Mouse (Mus musculus): ENCODE measurements around the gene Rdh16f2. TPM values are rescaled to one million over a fixed set of nuclear protein-coding genes. Genes with fewer than 3 reads are reported as not detected.
"Not testable (repeated sequence)": the region's sequence is repeated elsewhere in the genome, so short reads cannot be mapped to it uniquely, and the experiment has no call there.

Rdh16f2 gene
- total RNA-seq (2021): 1.4 TPM in 1 of 2 replicates, not detected in the other
- long read RNA-seq, experiment 1: 0 reads
- long read RNA-seq, experiment 2, partial matches to known transcripts: 0 of 3 reads
- long read RNA-seq, experiment 2, other reads (novel, unspliced or antisense): 0 of 3 reads

GRCm38 (mm10) chr10:127866232-127866631, at the start of gene Rdh16f2:
Rdh16f2 (plus strand) TSS chr10:127866474.
- no peak for DNase-seq

DNA sequence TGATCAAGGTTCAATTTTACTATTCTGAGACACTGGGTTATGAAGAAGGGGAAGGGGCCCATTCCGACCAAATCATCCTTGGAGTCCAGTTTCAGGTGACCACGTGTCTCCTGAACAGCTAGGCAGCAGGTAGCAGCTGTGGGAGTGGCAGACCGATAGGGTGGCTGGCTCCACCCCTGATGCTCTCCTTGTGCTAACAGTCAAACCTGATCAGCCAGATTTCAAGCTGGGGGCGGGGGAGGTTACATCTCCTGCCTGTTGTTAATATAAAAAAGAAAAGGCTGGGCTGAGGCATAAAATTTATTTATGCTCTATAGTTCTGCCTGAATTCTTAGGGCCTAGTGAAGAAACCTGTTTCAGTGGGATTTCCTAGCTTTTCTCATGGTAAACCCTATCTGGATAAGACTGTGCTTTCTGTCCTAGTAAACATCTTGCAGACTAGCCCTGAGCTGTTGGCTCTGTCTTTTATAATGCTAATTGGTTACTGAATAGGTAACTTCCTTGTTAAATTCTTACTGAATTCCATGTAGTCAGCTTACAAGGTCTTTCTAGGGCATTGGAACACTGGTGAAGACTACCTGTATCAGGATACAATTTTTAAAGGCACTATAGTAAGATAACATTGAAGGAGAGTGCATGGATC, 48.9 kb upstream of the Rdh16f2 start:
- not testable (repeated sequence) for DNase-seq

DNA sequence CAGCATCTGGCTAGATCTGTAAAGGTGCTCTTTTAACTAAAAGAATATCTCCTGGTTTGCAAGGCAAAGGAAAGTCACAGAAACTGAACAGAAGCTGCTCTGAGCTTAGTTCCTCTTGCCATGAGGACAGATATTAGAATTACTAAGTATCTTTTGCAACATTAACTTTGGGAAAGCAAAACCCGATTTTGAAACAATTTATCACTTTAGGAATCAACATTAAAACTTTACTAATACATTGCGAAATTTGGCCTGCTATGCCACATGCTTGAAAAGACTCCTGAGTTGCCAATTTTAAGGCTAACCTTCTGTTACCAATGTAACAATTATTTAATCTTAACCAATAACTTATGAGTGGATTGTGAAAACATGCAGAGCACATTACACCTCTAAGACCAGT, 44.5 kb upstream of the Rdh16f2 start:
- not testable (repeated sequence) for DNase-seq

- DNase-seq: peak; percentile 29
Measured at GRCm38 (mm10) chr10:127825386-127825785, 40.9 kb upstream of the Rdh16f2 start.

- DNase-seq: no peak
Measured at GRCm38 (mm10) chr10:127829121-127829520, 37.2 kb upstream of the Rdh16f2 start.

DNA sequence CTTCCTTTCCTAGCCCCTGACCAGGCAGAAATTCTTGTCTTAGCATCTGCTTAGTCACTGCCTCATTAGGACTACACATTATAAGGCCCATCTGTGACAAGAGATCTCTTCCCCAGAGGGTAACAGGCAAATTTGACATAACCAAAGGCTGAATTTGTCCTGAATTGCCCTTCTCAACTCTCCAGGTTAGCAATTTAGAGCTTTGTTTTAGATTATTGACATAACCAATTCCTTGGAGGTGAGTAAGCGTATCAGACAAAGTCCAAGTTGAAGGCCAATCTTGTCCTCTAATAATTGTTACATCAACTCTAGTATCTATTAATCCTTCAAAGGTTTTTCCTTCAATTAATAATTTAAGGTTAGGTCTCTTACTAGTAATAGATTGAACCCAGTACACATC, 32.1 kb upstream of the Rdh16f2 start:
- not testable (repeated sequence) for DNase-seq

- no peak for DNase-seq
Measured at GRCm38 (mm10) chr10:127835292-127835691, 31.0 kb upstream of the Rdh16f2 start.

- DNase-seq: peak; percentile 24
Measured at GRCm38 (mm10) chr10:127837793-127838192, 28.5 kb upstream of the Rdh16f2 start.

GRCm38 (mm10) chr10:127838539-127838938, 27.7 kb upstream of the Rdh16f2 start:
- no peak for DNase-seq

- DNase-seq: no peak
Measured at GRCm38 (mm10) chr10:127840776-127841175, 25.5 kb upstream of the Rdh16f2 start.

DNA sequence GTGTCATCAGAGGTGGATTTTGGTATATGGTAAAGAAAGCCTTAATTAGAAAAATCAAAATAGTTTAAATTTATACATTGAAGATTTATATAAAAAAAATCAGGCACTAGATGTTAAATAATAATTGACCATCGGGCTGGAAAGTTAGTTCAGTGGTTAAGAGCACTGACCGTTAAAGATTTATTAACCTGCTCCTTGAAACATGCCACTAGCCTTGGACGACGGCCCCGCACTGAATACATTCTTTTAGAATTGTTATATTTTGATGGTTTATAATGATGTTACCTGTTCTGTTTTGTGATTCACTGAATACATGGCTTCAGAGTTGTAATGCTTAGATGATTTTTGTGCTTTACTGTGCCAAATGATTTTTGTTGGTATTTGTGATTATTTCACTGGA, 20.3 kb upstream of the Rdh16f2 start:
- DNase-seq: not testable (repeated sequence)

GRCm38 (mm10) chr10:127848089-127848488, 18.2 kb upstream of the Rdh16f2 start:
- DNase-seq: no peak

- DNase-seq: no peak
Measured at GRCm38 (mm10) chr10:127849628-127850027, 16.6 kb upstream of the Rdh16f2 start, which contains the start of gene Rdh19. Rdh19 (plus strand) TSS chr10:127849928.

GRCm38 (mm10) chr10:127856376-127856775, 9.9 kb upstream of the Rdh16f2 start:
- no peak for DNase-seq

GRCm38 (mm10) chr10:127864931-127865330, 1.3 kb upstream of the Rdh16f2 start:
- DNase-seq: no peak

DNA sequence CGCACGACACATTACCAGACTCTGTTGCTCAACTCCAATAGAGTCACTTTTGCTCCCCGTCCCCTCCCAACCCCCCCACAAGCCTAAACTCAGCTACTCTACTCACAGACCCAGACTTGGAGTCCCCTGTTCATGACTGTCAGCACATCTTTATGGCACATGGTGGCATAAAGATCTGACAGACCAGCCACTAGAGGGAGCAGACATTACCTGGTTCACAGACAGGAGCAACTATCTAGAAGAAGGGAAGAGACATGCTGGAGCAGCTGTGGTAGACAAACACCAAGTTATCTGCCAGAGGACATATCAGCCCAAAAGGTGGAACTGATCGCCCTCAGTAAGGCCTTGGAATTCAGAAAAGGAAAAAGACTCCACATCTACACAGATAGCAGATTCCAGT, 6.2 kb downstream of the Rdh16f2 start:
- DNase-seq: peak; percentile 19

DNA sequence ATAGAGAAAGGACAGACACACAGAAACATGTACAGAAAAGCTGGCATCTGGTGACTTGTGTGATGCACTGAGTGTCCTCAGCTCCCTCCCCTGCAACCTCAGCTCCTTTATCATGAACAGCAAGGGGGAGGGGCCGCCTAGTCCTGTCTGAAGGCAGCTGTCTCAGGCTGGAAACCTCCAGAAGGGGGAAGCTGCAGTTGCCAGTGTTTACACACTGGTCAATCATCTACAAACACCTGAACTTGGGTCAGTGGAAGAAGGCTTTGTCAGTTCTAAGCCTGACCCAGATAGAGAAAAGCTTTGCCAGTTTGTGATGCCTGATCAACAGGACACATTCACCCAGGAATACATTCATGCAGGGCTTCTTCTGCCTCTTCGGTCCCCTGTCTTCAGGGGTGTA, 11.4 kb downstream of the Rdh16f2 start:
- DNase-seq: no peak

DNA sequence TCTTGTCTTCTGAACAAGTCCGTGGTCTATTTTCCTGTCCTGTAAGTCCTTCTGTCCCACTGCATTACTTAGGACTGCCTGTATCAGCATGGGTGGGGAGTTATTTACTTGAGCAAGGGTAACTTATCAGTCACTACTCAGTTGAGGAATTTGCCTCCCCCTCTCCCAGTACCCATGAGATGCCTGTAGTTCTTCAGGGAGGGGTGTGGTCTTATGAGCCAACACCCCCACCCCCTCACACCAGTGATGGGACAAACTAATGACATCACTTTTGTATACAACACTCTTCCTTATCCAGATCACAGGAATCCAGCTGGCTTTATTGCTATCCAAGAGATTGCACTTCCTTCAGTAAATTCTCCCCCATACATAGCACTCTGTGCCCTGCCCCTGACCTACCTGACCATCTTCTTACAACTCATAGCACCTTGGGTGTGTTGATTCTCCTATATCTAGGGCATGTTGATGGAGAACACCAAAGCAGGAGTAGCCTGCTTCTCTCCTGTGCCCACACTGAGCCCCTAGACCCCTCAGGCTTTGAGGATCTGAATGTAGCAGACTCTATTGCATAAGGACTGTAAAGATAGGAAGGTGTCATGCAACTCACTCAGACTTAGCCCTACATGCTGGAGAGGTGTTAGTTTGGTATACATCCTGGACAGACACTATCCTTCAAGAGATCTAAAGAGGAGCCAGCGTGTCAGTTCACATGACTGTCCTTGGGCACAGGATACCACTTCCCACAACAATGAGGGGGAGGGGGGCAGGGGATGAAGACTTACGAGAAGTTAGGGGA, 12.2 kb downstream of the Rdh16f2 start:
- no peak for DNase-seq

GRCm38 (mm10) chr10:127879155-127879688, 12.9 kb downstream of the Rdh16f2 start:
- no peak for DNase-seq

DNA sequence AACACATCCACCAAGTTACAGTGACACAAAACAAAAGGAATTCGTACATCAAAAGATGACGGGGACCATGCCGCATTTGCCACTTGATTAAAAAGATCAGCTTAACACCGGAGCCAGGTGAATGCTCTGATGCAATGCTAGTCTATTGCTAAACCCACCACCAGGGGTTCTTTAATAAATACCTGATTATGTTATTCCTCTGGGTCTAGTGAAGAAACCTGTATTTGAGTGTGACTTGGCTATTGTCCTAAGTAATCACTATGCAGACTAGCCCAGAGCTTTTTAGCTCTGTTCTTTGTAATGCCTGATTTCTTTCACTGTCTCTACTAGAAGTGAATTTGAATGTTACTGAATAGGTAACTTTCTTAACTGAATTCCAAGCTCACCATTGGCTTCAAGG, 14.8 kb downstream of the Rdh16f2 start:
- no peak for DNase-seq

DNA sequence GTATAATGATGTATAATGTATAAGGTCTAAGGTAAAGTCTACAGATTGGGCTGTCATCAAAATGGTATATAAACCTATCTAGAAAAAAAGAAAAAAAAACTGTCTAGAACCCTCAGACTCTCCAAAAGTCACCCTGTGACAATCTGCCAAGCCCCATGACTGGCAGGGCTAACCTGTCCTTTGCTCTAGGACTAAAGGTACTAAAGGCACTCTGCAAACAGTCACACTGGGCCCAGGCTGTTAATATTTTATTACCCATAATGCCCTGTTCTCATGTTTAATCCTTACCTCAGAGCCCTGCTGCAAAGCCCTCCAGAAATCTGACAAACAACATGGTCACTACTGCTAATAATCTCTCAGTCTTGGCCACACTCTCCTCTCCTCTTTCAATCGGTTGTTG, 20.3 kb downstream of the Rdh16f2 start:
- no peak for DNase-seq

GRCm38 (mm10) chr10:127886971-127887370, 20.7 kb downstream of the Rdh16f2 start:
- no peak for DNase-seq

DNA sequence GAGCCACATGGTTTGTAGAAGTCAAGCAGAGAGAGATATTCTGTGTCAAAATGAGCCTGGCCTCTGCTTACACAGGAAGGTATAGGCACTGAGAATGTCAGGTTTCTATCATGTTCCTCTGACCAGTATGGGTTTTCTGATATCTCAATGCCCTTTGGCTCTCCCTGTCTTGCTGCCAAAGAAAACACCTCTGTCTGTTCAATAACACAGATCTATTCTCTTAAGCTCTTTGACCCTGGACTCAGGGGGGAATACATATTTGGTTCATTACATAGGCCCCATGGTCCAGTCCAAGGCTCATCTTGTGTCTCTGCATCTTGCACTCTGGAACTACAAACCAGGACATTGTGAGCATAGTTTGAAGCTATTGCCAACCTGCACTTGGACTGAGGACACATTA, 22.3 kb downstream of the Rdh16f2 start, which contains the start of gene Rdh7:
Gene Rdh7 (minus strand): TSS at position 213 of the 400 bp plus-strand sequence.
- DNase-seq: no peak
